Mouse (Mus musculus) kidney, adult 2 months (tissue): Measurements from ENCODE around the gene Crybg1.

Experiments used
- CTCF ChIP-seq: fragments of 200-500 bp; conservative IDR thresholded peaks from 2 replicates; pipeline ENCODE4 v1.5.1; 2011; ENCODE audit warnings: low read depth, mild to moderate bottlenecking, control low read depth, low read length, moderate library complexity, mixed read lengths; ENCODE audit not compliant: insufficient read depth, insufficient read length
- POLR2A ChIP-seq: fragments of 200-500 bp; IDR thresholded peaks from one replicate; pipeline ENCODE4 v1.6.1; 2011; ENCODE audit warnings: low read depth, low read length, control low read depth

DNA sequence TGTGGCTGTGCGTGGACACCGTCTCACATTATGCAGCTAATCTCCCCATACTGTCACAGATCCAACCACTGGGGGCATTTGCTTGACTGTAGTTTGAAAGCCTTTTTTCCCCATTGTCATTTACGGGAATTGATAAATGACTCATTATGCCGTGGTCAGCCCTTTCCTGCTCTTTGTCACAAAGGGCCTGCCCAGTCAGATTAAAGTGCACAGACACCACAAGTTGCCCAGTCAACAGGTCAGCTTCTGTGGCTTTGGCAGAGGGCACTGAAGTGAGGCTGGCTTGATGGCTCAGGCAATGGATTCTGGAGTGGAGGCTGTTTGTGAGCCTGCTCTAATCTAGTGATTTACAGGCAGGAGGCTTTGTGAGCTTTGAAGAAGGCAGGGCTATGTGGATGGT is 204.9 kb downstream of the Crybg1 start:
- no peak for TF ChIP-seq CTCF
- no peak for TF ChIP-seq POLR2A
